ENCODE assay signal across 21 mouse cellular contexts in the genomic region with DNA sequence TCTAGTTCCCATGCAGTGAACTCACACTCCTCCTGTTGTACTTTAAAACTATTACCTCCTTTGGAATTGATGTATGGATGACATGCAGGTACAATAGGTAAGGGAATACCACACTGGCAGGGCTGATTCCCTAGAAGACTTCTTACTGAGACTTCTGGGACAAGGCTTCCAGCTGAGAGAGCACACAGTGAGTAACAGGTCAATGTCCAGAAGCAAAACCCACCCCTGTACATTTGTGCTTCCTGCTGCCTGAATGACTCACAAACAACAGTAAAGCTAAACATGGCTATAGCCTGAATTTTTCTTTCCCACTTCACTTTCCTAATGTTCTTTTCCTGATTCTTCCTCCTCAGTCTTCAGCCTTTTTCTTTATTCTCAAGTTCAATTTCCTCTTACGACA.
DNase-seq lines count a peak whose midpoint lies in the region; ATAC-seq and TF ChIP-seq lines count a peak whose summit lies in the region.
"Had no signal": no experiment of that assay in that cellular context is flagged by ENCODE, and none has a peak within 500 bp of the region (broad histone marks: within the 10 kb centered on the region; RNA-seq: fewer than 3 reads in every experiment).

No protein-coding gene starts in this region.

- peak; percentile 55; the same call in 1 of the 2 replicates for ATAC-seq in intestine, embryonic 15.5 days
- no peak for ATAC-seq in intestine, postnatal 0 days
- ATAC-seq in intestine, embryonic 16.5 days: peak; percentile 52; the same call in 1 of the 2 replicates
- ATAC-seq in stomach, postnatal 0 days (ENCODE audit: low FRiP score, low TSS enrichment): peak; percentile 94
- ATAC-seq: activated CD4-positive, CD25-positive, alpha-beta regulatory T cell, adult 4 months; CD4-positive, CD25-positive, alpha-beta regulatory T cell, adult 4 months; Patski had no signal

- no peak for TF ChIP-seq CTCF in intestine, postnatal 0 days (IDR thresholded peaks at IDR 0.05; ENCODE audit: low read depth)
- TF ChIP-seq CTCF in stomach, postnatal 0 days (IDR thresholded peaks at IDR 0.05; ENCODE audit: low read depth): no peak
- no peak for TF ChIP-seq CTCF in lung, adult 2 months (IDR thresholded peaks at IDR 0.05; ENCODE audit: insufficient read depth, low read length)

- no peak overlapping the region for H3K27ac ChIP-seq in intestine, embryonic 15.5 days
- no peak overlapping the region for H3K27ac ChIP-seq in intestine, postnatal 0 days (ENCODE audit: low read depth, low read length)
- H3K27ac ChIP-seq in intestine, embryonic 16.5 days (ENCODE audit: low read length): no peak overlapping the region
- no peak overlapping the region for H3K27ac ChIP-seq in stomach, postnatal 0 days (replicated peaks)

- no peak overlapping the region for H3K9ac ChIP-seq in intestine, embryonic 15.5 days
- no peak overlapping the region for H3K9ac ChIP-seq in intestine, postnatal 0 days (ENCODE audit: low read depth, low read length)
- no peak overlapping the region for H3K9ac ChIP-seq in intestine, embryonic 16.5 days (ENCODE audit: low read depth, low read length)
- H3K9ac ChIP-seq in stomach, postnatal 0 days (ENCODE audit: low read length): no peak overlapping the region

- TF ChIP-seq POLR2A in lung, adult 2 months (IDR thresholded peaks at IDR 0.05; ENCODE audit: borderline replicate concordance, extremely low read depth, low read depth, low read length): no peak

- WGBS in intestine, embryonic 15.5 days: 96% methylated on average over 1 of the region's 1 CpGs
- 95% methylated on average over 1 of the region's 1 CpGs for WGBS in intestine, postnatal 0 days
- WGBS in intestine, embryonic 16.5 days: 81% methylated on average over 1 of the region's 1 CpGs
- WGBS in stomach, postnatal 0 days: 85% methylated on average over 1 of the region's 1 CpGs
- 66% methylated on average over 1 of the region's 1 CpGs for WGBS in lung, adult 2 months

- TF ChIP-seq EP300 in stomach, postnatal 0 days (optimal IDR thresholded peaks at IDR 0.05): no peak

- H3K4me2 ChIP-seq in intestine, embryonic 15.5 days (replicated peaks): no peak overlapping the region
- H3K4me2 ChIP-seq in intestine, postnatal 0 days (replicated peaks; ENCODE audit: low read depth): no peak overlapping the region
- no peak overlapping the region for H3K4me2 ChIP-seq in intestine, embryonic 16.5 days (ENCODE audit: low read depth, low read length)
- H3K4me2 ChIP-seq in stomach, postnatal 0 days (replicated peaks; ENCODE audit: low read depth): no peak overlapping the region

- H3K36me3 ChIP-seq in intestine, embryonic 15.5 days: no peaks in the 10 kb centered on the region
- H3K36me3 ChIP-seq in intestine, postnatal 0 days (ENCODE audit: control insufficient read depth, insufficient read depth): no peaks in the 10 kb centered on the region
- H3K36me3 ChIP-seq in intestine, embryonic 16.5 days (ENCODE audit: control insufficient read depth, insufficient read depth, low read length): no peaks in the 10 kb centered on the region
- no peaks in the 10 kb centered on the region for H3K36me3 ChIP-seq in stomach, postnatal 0 days (ENCODE audit: control insufficient read depth, insufficient read depth, low read length)
- H3K36me3 ChIP-seq: G1E had no signal

- no peaks in the 10 kb centered on the region for H3K27me3 ChIP-seq in intestine, embryonic 15.5 days (replicated peaks)
- H3K27me3 ChIP-seq in intestine, postnatal 0 days (replicated peaks; ENCODE audit: control insufficient read depth, insufficient read depth, low read length): no peaks in the 10 kb centered on the region
- H3K27me3 ChIP-seq in intestine, embryonic 16.5 days (replicated peaks; ENCODE audit: control insufficient read depth, insufficient read depth, low read length): no peaks in the 10 kb centered on the region
- H3K27me3 ChIP-seq in stomach, postnatal 0 days (ENCODE audit: control insufficient read depth, insufficient read depth, low read length): no peaks in the 10 kb centered on the region
- H3K27me3 ChIP-seq: CH12.LX, Patski had no signal

- H3K4me3 ChIP-seq in intestine, embryonic 15.5 days (replicated peaks): no peak overlapping the region
- H3K4me3 ChIP-seq in intestine, postnatal 0 days (ENCODE audit: low read depth, low read length): no peak overlapping the region
- no peak overlapping the region for H3K4me3 ChIP-seq in intestine, embryonic 16.5 days (ENCODE audit: low read length)
- H3K4me3 ChIP-seq in stomach, postnatal 0 days (ENCODE audit: low read depth, low read length): no peak overlapping the region
- H3K4me3 ChIP-seq in lung, adult 2 months (replicated peaks; ENCODE audit: extremely low read depth, low read depth, low read length): no peak overlapping the region

- H3K9me3 ChIP-seq in intestine, embryonic 15.5 days: no peaks in the 10 kb centered on the region
- no peaks in the 10 kb centered on the region for H3K9me3 ChIP-seq in intestine, postnatal 0 days (ENCODE audit: control insufficient read depth)
- no peaks in the 10 kb centered on the region for H3K9me3 ChIP-seq in intestine, embryonic 16.5 days (ENCODE audit: control insufficient read depth, low read length)
- no peaks in the 10 kb centered on the region for H3K9me3 ChIP-seq in stomach, postnatal 0 days (ENCODE audit: control insufficient read depth, low read length)
- H3K9me3 ChIP-seq: G1E had no signal

- no peaks in the 10 kb centered on the region for H3K4me1 ChIP-seq in intestine, embryonic 15.5 days (replicated peaks)
- no peaks in the 10 kb centered on the region for H3K4me1 ChIP-seq in intestine, postnatal 0 days (replicated peaks; ENCODE audit: control insufficient read depth, insufficient read depth, low read length)
- H3K4me1 ChIP-seq in intestine, embryonic 16.5 days (ENCODE audit: control insufficient read depth, insufficient read depth, low read length): no peaks in the 10 kb centered on the region
- H3K4me1 ChIP-seq in stomach, postnatal 0 days (replicated peaks; ENCODE audit: control insufficient read depth, insufficient read depth): no peaks in the 10 kb centered on the region
- no peaks in the 10 kb centered on the region for H3K4me1 ChIP-seq in lung, adult 2 months (ENCODE audit: control insufficient read depth, insufficient read depth, low read length)

- DNase-seq in stomach, postnatal 0 days (ENCODE audit: low spot score): no peak
- no peak for DNase-seq in ovary, postnatal 10 days (ENCODE audit: low spot score)
- DNase-seq in lung, adult 2 months: no peak
- DNase-seq: adrenal gland, adult 2 months; adrenal gland, adult 8-10 months; adrenal gland, postnatal 10 days; adrenal gland, postnatal 14 days; adrenal gland, postnatal 25 days; adrenal gland, postnatal 36 days; B cell, adult 2 months; cerebellum, adult 11 months; cerebellum, adult 11-12 months; cerebellum, adult 18-20 months had no signal
